Mouse (Mus musculus): ENCODE measurements at regions not wholly inside any gene's neighbourhood (a gene's known extent, or its start where the extent isn't known, plus 50 kb on each side); places are given as distances from the start of the nearest gene placed in this dataset.

- TF ChIP-seq POLR2A (IDR thresholded peaks at IDR 0.05; ENCODE audit: borderline replicate concordance, insufficient read depth, low read length), result no peak
- TF ChIP-seq CTCF (IDR thresholded peaks at IDR 0.05; ENCODE audit: borderline replicate concordance, insufficient read depth, low read depth, low read length), result no peak
- Histone ChIP-seq H3K4me1 (ENCODE audit: control insufficient read depth, insufficient read depth, low read length) (no peaks in the 10 kb centered on the region), H3K27me3 (ENCODE audit: control insufficient read depth, insufficient read depth, low read length) (no peaks in the 10 kb centered on the region; the same call in 1 of the 2 replicates), H3K27ac (ENCODE audit: insufficient read depth, low read length) (no peak overlapping the region), H3K4me3 (replicated peaks; ENCODE audit: insufficient read depth, low read depth, low read length) (no peak overlapping the region)
- no peak for DNase-seq
- WGBS, result 77% methylated on average over 9 of the region's 10 CpGs
Observed at GRCm38 (mm10) chrX:11893606-11894279, 266.4 kb downstream of the Bcor start.

DNA sequence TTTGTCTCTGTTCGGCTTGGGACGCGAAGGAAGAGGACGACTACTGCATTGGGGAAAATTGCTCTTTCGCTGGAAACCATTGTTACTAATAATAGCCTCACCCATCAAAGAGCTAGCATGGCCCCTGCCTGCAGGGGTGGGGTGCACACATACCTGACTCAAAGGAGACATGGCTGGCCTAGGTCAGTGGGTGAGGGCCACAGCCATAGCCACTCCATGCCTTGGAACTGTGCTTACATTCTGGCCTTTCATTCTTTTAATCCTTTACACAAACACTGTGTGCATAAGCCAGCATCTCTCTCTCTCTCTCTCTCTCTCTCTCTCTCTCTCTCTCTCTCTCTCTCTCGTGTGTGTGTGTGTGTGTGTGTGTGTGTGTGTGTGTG lies 265.9 kb downstream of the Bcor start:
- Histone ChIP-seq H3K4me1 (ENCODE audit: control insufficient read depth, insufficient read depth, low read length) (no peaks in the 10 kb centered on the region), H3K27me3 (ENCODE audit: control insufficient read depth, insufficient read depth, low read length) (no peaks in the 10 kb centered on the region; the same call in 1 of the 2 replicates), H3K27ac (ENCODE audit: insufficient read depth, low read length) (no peak overlapping the region), H3K4me3 (replicated peaks; ENCODE audit: insufficient read depth, low read depth, low read length) (no peak overlapping the region)
- no peak for TF ChIP-seq CTCF (IDR thresholded peaks at IDR 0.05; ENCODE audit: borderline replicate concordance, insufficient read depth, low read depth, low read length)
- 89% methylated on average over 6 of the region's 6 CpGs for WGBS
- no peak for DNase-seq

- Histone ChIP-seq H3K4me3 (replicated peaks; ENCODE audit: insufficient read depth, low read depth, low read length) (no peak overlapping the region), H3K27me3 (ENCODE audit: control insufficient read depth, insufficient read depth, low read length) (no peaks in the 10 kb centered on the region; the same call in 1 of the 2 replicates), H3K27ac (ENCODE audit: insufficient read depth, low read length) (no peak overlapping the region), H3K4me1 (ENCODE audit: control insufficient read depth, insufficient read depth, low read length) (no peaks in the 10 kb centered on the region)
- peak; percentile 14 to 19 for DNase-seq
- TF ChIP-seq CTCF (IDR thresholded peaks at IDR 0.05; ENCODE audit: borderline replicate concordance, insufficient read depth, low read depth, low read length) (no peak), POLR2A (IDR thresholded peaks at IDR 0.05; ENCODE audit: borderline replicate concordance, insufficient read depth, low read length) (no peak)
- WGBS, result 31% methylated on average over 5 of the region's 5 CpGs
Observed at GRCm38 (mm10) chrX:11895396-11895795, 264.8 kb downstream of the Bcor start.

DNA sequence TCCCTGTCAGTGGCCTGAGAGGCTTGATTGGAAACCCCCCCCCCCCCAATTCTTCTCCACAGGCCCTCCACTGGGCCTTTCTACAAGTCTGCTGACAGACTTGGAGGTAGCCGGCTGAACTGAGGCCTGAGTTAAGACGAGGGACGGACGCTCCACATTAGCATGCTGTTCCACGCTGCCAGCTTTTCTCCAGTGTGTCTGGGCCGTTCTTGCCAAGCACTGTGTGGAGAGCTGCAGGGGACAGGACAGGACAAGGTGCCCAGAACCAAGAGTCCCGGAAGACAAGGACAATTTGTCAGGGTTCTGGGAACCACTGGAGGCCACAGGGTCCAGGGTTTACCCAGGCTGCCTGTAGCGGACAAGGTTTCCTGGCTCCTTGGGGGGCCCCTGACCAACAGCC lies 261.9 kb downstream of the Bcor start:
- H3K4me1 ChIP-seq (ENCODE audit: control insufficient read depth, insufficient read depth, low read length), result no peaks in the 10 kb centered on the region
- H3K4me3 ChIP-seq (replicated peaks; ENCODE audit: insufficient read depth, low read depth, low read length), result no peak overlapping the region
- H3K27ac ChIP-seq (ENCODE audit: insufficient read depth, low read length), result no peak overlapping the region
- 65% methylated on average over 8 of the region's 8 CpGs for WGBS
- TF ChIP-seq CTCF (IDR thresholded peaks at IDR 0.05; ENCODE audit: borderline replicate concordance, insufficient read depth, low read depth, low read length), result no peak
- TF ChIP-seq POLR2A (IDR thresholded peaks at IDR 0.05; ENCODE audit: borderline replicate concordance, insufficient read depth, low read length), result no peak
- DNase-seq, result peak in 1 of 2 experiments; percentile 28
- H3K27me3 ChIP-seq (ENCODE audit: control insufficient read depth, insufficient read depth, low read length), result no peaks in the 10 kb centered on the region; the same call in 1 of the 2 replicates

DNA sequence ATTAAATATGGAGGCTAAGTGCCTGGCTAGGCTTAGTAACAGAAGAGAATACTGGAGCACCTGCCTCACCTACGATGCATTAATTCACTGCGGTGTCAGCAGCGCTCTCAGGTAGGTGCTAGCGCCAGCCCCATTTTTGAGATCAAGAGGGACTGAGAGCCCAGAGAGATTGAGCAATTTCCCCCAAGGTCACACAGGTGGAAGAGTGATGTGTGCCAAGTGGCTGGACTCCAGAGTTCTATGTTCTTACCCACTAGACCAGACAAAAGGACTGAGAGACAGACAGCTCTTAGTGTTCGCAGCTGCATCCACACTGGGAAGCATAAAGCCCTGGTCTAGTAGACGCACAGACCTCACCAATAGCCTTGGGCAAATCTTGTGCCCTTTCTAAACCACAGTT lies 261.1 kb downstream of the Bcor start:
- TF ChIP-seq POLR2A (IDR thresholded peaks at IDR 0.05; ENCODE audit: borderline replicate concordance, insufficient read depth, low read length) (no peak), CTCF (IDR thresholded peaks at IDR 0.05; ENCODE audit: borderline replicate concordance, insufficient read depth, low read depth, low read length) (no peak)
- DNase-seq, result no peak
- Histone ChIP-seq H3K27me3 (ENCODE audit: control insufficient read depth, insufficient read depth, low read length) (no peaks in the 10 kb centered on the region; the same call in 1 of the 2 replicates), H3K4me1 (ENCODE audit: control insufficient read depth, insufficient read depth, low read length) (no peaks in the 10 kb centered on the region), H3K27ac (ENCODE audit: insufficient read depth, low read length) (no peak overlapping the region), H3K4me3 (replicated peaks; ENCODE audit: insufficient read depth, low read depth, low read length) (no peak overlapping the region)
- WGBS, result 97% methylated on average over 6 of the region's 6 CpGs

DNA sequence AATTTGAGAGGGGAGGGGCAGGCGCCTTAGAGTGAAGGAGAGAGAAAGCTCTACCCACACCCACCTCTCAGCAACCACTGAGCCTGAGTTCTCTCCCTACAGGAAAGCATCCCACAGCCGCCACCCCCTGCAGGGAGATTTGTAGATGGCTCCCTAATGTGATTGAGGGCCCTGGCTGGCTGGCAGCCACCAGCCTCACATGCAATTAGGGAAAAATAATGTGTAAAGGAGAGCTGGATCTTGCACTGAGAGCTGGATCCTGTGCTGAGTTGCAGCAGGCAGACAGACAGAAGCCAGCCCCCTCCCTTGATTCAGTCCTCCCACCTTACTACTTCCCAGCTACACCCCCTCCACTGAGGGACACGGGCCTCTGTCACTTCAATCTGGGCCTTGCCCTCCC lies 260.2 kb downstream of the Bcor start:
- TF ChIP-seq POLR2A (IDR thresholded peaks at IDR 0.05; ENCODE audit: borderline replicate concordance, insufficient read depth, low read length) (no peak), CTCF (IDR thresholded peaks at IDR 0.05; ENCODE audit: borderline replicate concordance, insufficient read depth, low read depth, low read length) (no peak)
- 60% methylated on average over 3 of the region's 3 CpGs for WGBS
- no peak for DNase-seq
- no peak overlapping the region for H3K27ac ChIP-seq (ENCODE audit: insufficient read depth, low read length)
- no peaks in the 10 kb centered on the region for H3K4me1 ChIP-seq (ENCODE audit: control insufficient read depth, insufficient read depth, low read length)
- no peak overlapping the region for H3K4me3 ChIP-seq (replicated peaks; ENCODE audit: insufficient read depth, low read depth, low read length)
- no peaks in the 10 kb centered on the region for H3K27me3 ChIP-seq (ENCODE audit: control insufficient read depth, insufficient read depth, low read length)

DNA sequence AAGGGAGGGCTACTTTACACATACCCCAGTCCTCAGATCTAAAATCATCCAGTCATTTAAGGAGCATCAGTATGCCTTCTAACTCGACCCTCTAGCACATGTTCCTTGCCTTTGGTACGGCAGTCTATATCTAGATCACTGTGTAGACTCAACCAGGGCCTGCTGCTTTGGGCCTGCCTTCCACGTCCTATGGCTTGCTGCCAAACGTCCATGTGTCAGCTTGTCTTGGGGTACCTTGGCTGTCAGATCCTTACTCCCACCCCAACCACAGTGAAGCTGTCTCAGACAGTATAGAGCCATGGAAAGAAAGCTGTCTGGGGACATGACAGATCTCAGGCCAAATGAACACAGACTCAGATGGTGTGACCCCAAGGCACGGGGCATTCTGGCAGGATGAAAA lies 258.4 kb downstream of the Bcor start:
- Histone ChIP-seq H3K4me3 (replicated peaks; ENCODE audit: insufficient read depth, low read depth, low read length) (no peak overlapping the region), H3K4me1 (ENCODE audit: control insufficient read depth, insufficient read depth, low read length) (no peaks in the 10 kb centered on the region), H3K27me3 (ENCODE audit: control insufficient read depth, insufficient read depth, low read length) (no peaks in the 10 kb centered on the region), H3K27ac (ENCODE audit: insufficient read depth, low read length) (no peak overlapping the region)
- no peak for TF ChIP-seq POLR2A (IDR thresholded peaks at IDR 0.05; ENCODE audit: borderline replicate concordance, insufficient read depth, low read length)
- no peak for TF ChIP-seq CTCF (IDR thresholded peaks at IDR 0.05; ENCODE audit: borderline replicate concordance, insufficient read depth, low read depth, low read length)
- no peak for DNase-seq
- WGBS, result 61% methylated on average over 5 of the region's 5 CpGs

DNA sequence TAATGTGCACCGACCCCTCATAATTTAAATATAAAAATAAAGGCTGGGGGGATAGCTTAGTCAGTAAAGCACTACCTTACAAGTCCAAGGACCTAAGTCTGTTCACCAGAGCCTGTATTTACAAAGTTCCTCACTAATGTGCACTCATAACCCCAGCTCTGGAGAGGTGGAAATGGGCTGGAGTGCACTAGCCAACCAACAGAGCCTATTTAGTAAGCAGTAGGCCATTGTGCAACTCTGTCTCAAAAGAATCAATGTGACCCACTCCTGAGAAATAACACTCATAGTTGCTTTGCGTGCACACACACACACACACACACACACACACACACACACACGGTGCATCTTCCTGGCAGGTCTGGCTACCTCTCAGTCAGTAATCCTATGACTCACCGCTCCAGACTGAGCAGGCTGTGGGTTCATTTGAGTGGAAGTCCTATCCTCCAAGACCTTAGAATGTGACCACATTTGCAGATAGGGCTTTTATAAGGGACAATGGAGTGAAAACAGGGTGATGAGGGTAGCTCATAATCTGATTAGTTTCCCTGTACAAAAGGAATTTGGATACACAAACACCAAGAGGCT lies 256.9 kb downstream of the Bcor start:
- H3K4me3 ChIP-seq (replicated peaks; ENCODE audit: insufficient read depth, low read depth, low read length), result no peak overlapping the region

More for the DNA sequence above, 256.9 kb downstream of the Bcor start:
- no peak overlapping the region for H3K27ac ChIP-seq (ENCODE audit: insufficient read depth, low read length)
- whole genome bisulfite sequencing, result 62% methylated on average over 4 of the region's 4 CpGs
- H3K4me1 ChIP-seq (ENCODE audit: control insufficient read depth, insufficient read depth, low read length), result no peaks in the 10 kb centered on the region
- DNase-seq, result peak in 1 of 2 experiments; percentile 31
- no peaks in the 10 kb centered on the region for H3K27me3 ChIP-seq (ENCODE audit: control insufficient read depth, insufficient read depth, low read length)
- TF ChIP-seq CTCF (IDR thresholded peaks at IDR 0.05; ENCODE audit: borderline replicate concordance, insufficient read depth, low read depth, low read length), result no peak
- no peak for TF ChIP-seq POLR2A (IDR thresholded peaks at IDR 0.05; ENCODE audit: borderline replicate concordance, insufficient read depth, low read length)
